Comparison of ENCODE assay signal across 17 mouse cellular contexts in genomic region chr5:150385224-150385623, GRCm38 (mm10).
DNase-seq lines count a peak whose midpoint lies in the region; ATAC-seq and TF ChIP-seq lines count a peak whose summit lies in the region.
"Had no signal": no experiment of that assay in that cellular context is flagged by ENCODE, and none has a peak within 500 bp of the region (broad histone marks: within the 10 kb centered on the region; RNA-seq: fewer than 3 reads in every experiment).

No protein-coding gene starts in this region.

- H3K36me3 ChIP-seq in heart, embryonic 10.5 days = peaks cover 66% of the 10 kb centered on the region
- peaks cover 66% of the 10 kb centered on the region for H3K36me3 ChIP-seq in hindbrain, postnatal 0 days (ENCODE audit: insufficient read depth, low read length)
- peaks cover 95% of the 10 kb centered on the region for H3K36me3 ChIP-seq in hindbrain, embryonic 14.5 days (replicated peaks; ENCODE audit: control insufficient read depth, insufficient read depth)
- no peaks in the 10 kb centered on the region for H3K36me3 ChIP-seq in lung, embryonic 16.5 days (ENCODE audit: control insufficient read depth, insufficient read depth, low read length)
- no peaks in the 10 kb centered on the region for H3K36me3 ChIP-seq in intestine, embryonic 16.5 days (ENCODE audit: control insufficient read depth, insufficient read depth, low read length)
- H3K36me3 ChIP-seq: limb, embryonic 12.5 days had no signal

- TF ChIP-seq POLR2A in lung, adult 2 months (IDR thresholded peaks at IDR 0.05; ENCODE audit: borderline replicate concordance, extremely low read depth, low read depth, low read length) = no peak

- intact Hi-C loops in heart, postnatal 10 days (cut with DNase I) = no loop called here

- no peak overlapping the region; the same call in 1 of the 2 replicates for H3K4me3 ChIP-seq in heart, embryonic 10.5 days
- no peak overlapping the region for H3K4me3 ChIP-seq in hindbrain, postnatal 0 days (ENCODE audit: low read length)
- no peak overlapping the region for H3K4me3 ChIP-seq in hindbrain, embryonic 14.5 days (replicated peaks; ENCODE audit: low read length)
- no peak overlapping the region for H3K4me3 ChIP-seq in lung, embryonic 16.5 days (ENCODE audit: low read length)
- no peak overlapping the region for H3K4me3 ChIP-seq in lung, adult 2 months (replicated peaks; ENCODE audit: extremely low read depth, low read depth, low read length)
- H3K4me3 ChIP-seq in intestine, embryonic 16.5 days (ENCODE audit: low read length) = no peak overlapping the region
- H3K4me3 ChIP-seq: embryonic facial prominence, embryonic 13.5 days; limb, embryonic 12.5 days; megakaryocyte, embryonic 14.5 days had no signal

- no peak for TF ChIP-seq CTCF in hindbrain, postnatal 0 days (IDR thresholded peaks at IDR 0.05; ENCODE audit: low read depth)
- no peak for TF ChIP-seq CTCF in lung, adult 2 months (IDR thresholded peaks at IDR 0.05; ENCODE audit: insufficient read depth, low read length)

- WGBS in heart, embryonic 10.5 days = 64% methylated on average over 7 of the region's 7 CpGs
- 84% methylated on average over 7 of the region's 7 CpGs for WGBS in hindbrain, postnatal 0 days
- 88% methylated on average over 7 of the region's 7 CpGs for WGBS in hindbrain, embryonic 14.5 days
- 36% methylated on average over 7 of the region's 7 CpGs for WGBS in lung, embryonic 16.5 days
- 51% methylated on average over 7 of the region's 7 CpGs for WGBS in lung, adult 2 months
- 61% methylated on average over 7 of the region's 7 CpGs for WGBS in intestine, embryonic 16.5 days

- peak overlapping the region; percentile 85 for H3K27ac ChIP-seq in heart, embryonic 10.5 days
- peak overlapping the region; percentile 26; the same call in 1 of the 2 replicates for H3K27ac ChIP-seq in hindbrain, postnatal 0 days
- H3K27ac ChIP-seq in hindbrain, embryonic 14.5 days = no peak overlapping the region
- H3K27ac ChIP-seq in lung, embryonic 16.5 days (ENCODE audit: low read length) = peak overlapping the region; percentile 52
- peak overlapping the region; percentile 43; the same call in 1 of the 2 replicates for H3K27ac ChIP-seq in intestine, embryonic 16.5 days (ENCODE audit: low read length)
- H3K27ac ChIP-seq: embryonic facial prominence, embryonic 13.5 days; liver, embryonic 14.5 days had no signal

- H3K9me3 ChIP-seq in heart, embryonic 10.5 days = no peaks in the 10 kb centered on the region
- no peaks in the 10 kb centered on the region for H3K9me3 ChIP-seq in hindbrain, postnatal 0 days (ENCODE audit: low read length)
- H3K9me3 ChIP-seq in hindbrain, embryonic 14.5 days (ENCODE audit: control insufficient read depth, low read length) = no peaks in the 10 kb centered on the region
- H3K9me3 ChIP-seq in lung, embryonic 16.5 days (ENCODE audit: control insufficient read depth, low read length) = no peaks in the 10 kb centered on the region
- no peaks in the 10 kb centered on the region for H3K9me3 ChIP-seq in intestine, embryonic 16.5 days (ENCODE audit: control insufficient read depth, low read length)
- H3K9me3 ChIP-seq: embryonic facial prominence, embryonic 13.5 days; limb, embryonic 12.5 days; megakaryocyte, embryonic 14.5 days had no signal

- no peak for ATAC-seq in hindbrain, postnatal 0 days
- no peak for ATAC-seq in hindbrain, embryonic 14.5 days (ENCODE audit: low FRiP score)
- peak; percentile 51; the same call in 1 of the 2 replicates for ATAC-seq in lung, embryonic 16.5 days (ENCODE audit: low read depth)
- no peak for ATAC-seq in intestine, embryonic 16.5 days

- H3K9ac ChIP-seq in hindbrain, postnatal 0 days (replicated peaks; ENCODE audit: low read length) = no peak overlapping the region
- no peak overlapping the region for H3K9ac ChIP-seq in hindbrain, embryonic 14.5 days
- no peak overlapping the region for H3K9ac ChIP-seq in lung, embryonic 16.5 days (ENCODE audit: low read length)
- no peak overlapping the region for H3K9ac ChIP-seq in intestine, embryonic 16.5 days (ENCODE audit: low read depth, low read length)
- H3K9ac ChIP-seq: embryonic facial prominence, embryonic 13.5 days; limb, embryonic 12.5 days; liver, embryonic 14.5 days had no signal

- H3K4me1 ChIP-seq in heart, embryonic 10.5 days = peaks cover 31% of the 10 kb centered on the region
- H3K4me1 ChIP-seq in hindbrain, postnatal 0 days (ENCODE audit: insufficient read depth, low read length) = no peaks in the 10 kb centered on the region
- no peaks in the 10 kb centered on the region for H3K4me1 ChIP-seq in hindbrain, embryonic 14.5 days (replicated peaks; ENCODE audit: control insufficient read depth, insufficient read depth, low read length)
- peaks cover 14% of the 10 kb centered on the region for H3K4me1 ChIP-seq in lung, embryonic 16.5 days (replicated peaks; ENCODE audit: control insufficient read depth, insufficient read depth, low read length)
- H3K4me1 ChIP-seq in lung, adult 2 months (ENCODE audit: control insufficient read depth, insufficient read depth, low read length) = peaks cover 3% of the 10 kb centered on the region
- H3K4me1 ChIP-seq in intestine, embryonic 16.5 days (ENCODE audit: control insufficient read depth, insufficient read depth, low read length) = peaks cover 8% of the 10 kb centered on the region

- DNase-seq in heart, embryonic 10.5 days (ENCODE audit: low spot score) = no peak
- DNase-seq in heart, postnatal 10 days = no peak
- DNase-seq in hindbrain, postnatal 0 days (ENCODE audit: low spot score) = no peak
- no peak for DNase-seq in hindbrain, embryonic 14.5 days (ENCODE audit: low spot score)
- DNase-seq in lung, adult 2 months = no peak
- DNase-seq in spleen, adult 12 weeks (ENCODE audit: low spot score) = no peak
- DNase-seq: B cell, adult 2 months; cerebellum, adult 11 months; cerebellum, postnatal 36 days; right cerebral cortex, postnatal 4 days; thymus, adult 2 months had no signal

- no peaks in the 10 kb centered on the region for H3K27me3 ChIP-seq in heart, embryonic 10.5 days (ENCODE audit: insufficient read depth, poor library complexity, severe bottlenecking)
- no peaks in the 10 kb centered on the region for H3K27me3 ChIP-seq in hindbrain, postnatal 0 days (ENCODE audit: insufficient read depth, low read length)
- no peaks in the 10 kb centered on the region for H3K27me3 ChIP-seq in hindbrain, embryonic 14.5 days (ENCODE audit: control insufficient read depth, insufficient read depth, low read length)
- H3K27me3 ChIP-seq in lung, embryonic 16.5 days (ENCODE audit: control insufficient read depth, insufficient read depth, low read depth, low read length) = no peaks in the 10 kb centered on the region
- no peaks in the 10 kb centered on the region for H3K27me3 ChIP-seq in intestine, embryonic 16.5 days (replicated peaks; ENCODE audit: control insufficient read depth, insufficient read depth, low read length)
- H3K27me3 ChIP-seq: embryonic facial prominence, embryonic 13.5 days; limb, embryonic 12.5 days; megakaryocyte, embryonic 14.5 days had no signal

- H3K4me2 ChIP-seq in hindbrain, postnatal 0 days (ENCODE audit: low read depth, low read length) = no peak overlapping the region
- no peak overlapping the region for H3K4me2 ChIP-seq in hindbrain, embryonic 14.5 days (replicated peaks)
- 0 out of 2 replicates have a peak overlapping the region, but pooled peaks have one; percentile 12 for H3K4me2 ChIP-seq in lung, embryonic 16.5 days (ENCODE audit: low read depth, low read length)
- H3K4me2 ChIP-seq in intestine, embryonic 16.5 days (ENCODE audit: low read depth, low read length) = no peak overlapping the region
- H3K4me2 ChIP-seq: embryonic facial prominence, embryonic 13.5 days; limb, embryonic 12.5 days had no signal
